Mouse (Mus musculus): ENCODE data around the gene Nfil3. TPM values are rescaled to one million over a fixed set of nuclear protein-coding genes. Genes with fewer than 3 reads are reported as not detected.

Gene Nfil3
- total RNA-seq, 2 experiments from 2014 or later, result 33.9 to 36.7 TPM

GRCm38 (mm10) chr13:52982703-52983102 lies 1.8 kb upstream of the Nfil3 start:
- peak; percentile 85 to 97 for DNase-seq

- DNase-seq, result peak; percentile 62 to 83
Observed at GRCm38 (mm10) chr13:52981441-52982281, 788 bp upstream of the Nfil3 start.

GRCm38 (mm10) chr13:52980211-52980950 lies 492 bp downstream of the Nfil3 start:
- DNase-seq, result peak; percentile 82 to 86

GRCm38 (mm10) chr13:52979331-52980051 lies 1.4 kb downstream of the Nfil3 start:
- DNase-seq, result peak; percentile 68 to 72

- peak; percentile 56 to 67 for DNase-seq
Observed at GRCm38 (mm10) chr13:52978321-52978981, 2.4 kb downstream of the Nfil3 start.

GRCm38 (mm10) chr13:52977757-52978156 lies 3.1 kb downstream of the Nfil3 start:
- DNase-seq, result no peak

- no peak for DNase-seq
Observed at GRCm38 (mm10) chr13:52977221-52977609, 3.7 kb downstream of the Nfil3 start.

- peak; percentile 72 to 73 for DNase-seq
Observed at GRCm38 (mm10) chr13:52976510-52977220, 4.2 kb downstream of the Nfil3 start.

- no peak for DNase-seq
Observed at GRCm38 (mm10) chr13:52976130-52976509, 4.8 kb downstream of the Nfil3 start.

- peak; percentile 68 to 69 for DNase-seq
Observed at GRCm38 (mm10) chr13:52974676-52975075, 6.2 kb downstream of the Nfil3 start.

- no peak for DNase-seq
Observed at GRCm38 (mm10) chr13:52973427-52973826, 7.4 kb downstream of the Nfil3 start.

- DNase-seq, result no peak
Observed at GRCm38 (mm10) chr13:52972626-52973025, 8.2 kb downstream of the Nfil3 start.

- no peak for DNase-seq
Observed at GRCm38 (mm10) chr13:52970876-52971275, 10.0 kb downstream of the Nfil3 start.

- DNase-seq, result no peak
Observed at GRCm38 (mm10) chr13:52962922-52963321, 18.0 kb downstream of the Nfil3 start.

- DNase-seq, result no peak
Observed at GRCm38 (mm10) chr13:52962361-52962760, 18.5 kb downstream of the Nfil3 start.

GRCm38 (mm10) chr13:52953779-52954553 lies 26.9 kb downstream of the Nfil3 start:
- no peak for DNase-seq

GRCm38 (mm10) chr13:52949211-52949610 lies 31.7 kb downstream of the Nfil3 start:
- DNase-seq, result no peak

GRCm38 (mm10) chr13:52947545-52947944 lies 33.3 kb downstream of the Nfil3 start:
- DNase-seq, result no peak

GRCm38 (mm10) chr13:52945769-52946168 lies 35.1 kb downstream of the Nfil3 start:
- DNase-seq, result no peak

- peak in 1 of 2 experiments; percentile 19 for DNase-seq
Observed at GRCm38 (mm10) chr13:52944116-52944515, 36.8 kb downstream of the Nfil3 start.

All from heart, adult 18-20 months (tissue).